Mouse (Mus musculus): ENCODE data around the gene Myrf. TPM values are rescaled to one million over a fixed set of nuclear protein-coding genes. Genes with fewer than 3 reads are reported as not detected.

The Myrf gene
- 2.1 and 2.9 TPM in 2 replicates for polyA plus RNA-seq (2016; fragmentation: Nextera tagmentation; extraction: Ambion mirVana)

DNA sequence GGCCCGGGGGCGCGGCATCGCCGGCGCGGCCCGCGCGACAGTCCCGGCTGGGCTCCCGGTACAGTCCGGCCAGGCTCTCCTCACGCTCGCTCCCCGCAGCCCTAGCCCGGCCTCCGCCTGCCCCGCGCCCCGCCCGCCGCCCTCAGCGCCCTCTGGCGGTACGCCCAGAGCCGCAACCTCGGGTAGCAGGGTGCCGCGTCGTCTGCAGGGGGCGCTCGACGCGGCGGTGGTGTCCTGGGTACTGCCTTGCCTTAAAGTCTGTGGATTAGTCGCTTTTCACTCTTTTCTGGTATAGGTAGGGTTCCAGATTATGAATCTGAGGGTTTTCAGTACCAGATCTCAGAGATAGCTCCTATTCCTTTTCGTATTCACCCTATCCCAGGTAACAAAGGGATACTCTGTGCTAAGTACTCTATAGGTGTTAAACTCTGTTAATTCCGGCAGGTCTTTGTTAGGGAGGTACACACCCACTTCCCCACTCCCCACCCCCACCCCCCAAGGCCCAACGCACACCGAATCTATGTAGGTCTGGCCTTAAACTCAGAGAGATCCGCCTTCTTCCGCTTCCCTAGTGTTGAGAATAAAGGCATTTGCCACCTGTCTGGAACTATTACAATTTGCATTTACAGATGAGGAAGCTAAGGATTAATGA, at the start of gene Myrf:
Gene Myrf (minus strand): TSS at position 95 of the 652 bp plus-strand sequence.
- H3K27me3 ChIP-seq (ENCODE audit: poor library complexity, severe bottlenecking), result peaks cover 30% of the 10 kb centered on the region
- peak within 1 kb of the TSS; percentile 61 for H3K4me3 ChIP-seq
- peak; percentile 81 for DNase-seq (ENCODE audit: extremely low spot score, low spot score)
- H3K27ac ChIP-seq, result peak within 1 kb of the TSS; percentile 84
- H3K9me3 ChIP-seq, result no peaks in the 10 kb centered on the region
- 7% methylated on average over 39 of the region's 43 CpGs for WGBS
- peaks cover 35% of the 10 kb centered on the region for H3K4me1 ChIP-seq
- no peaks in the 10 kb centered on the region for H3K36me3 ChIP-seq (replicated peaks)

DNA sequence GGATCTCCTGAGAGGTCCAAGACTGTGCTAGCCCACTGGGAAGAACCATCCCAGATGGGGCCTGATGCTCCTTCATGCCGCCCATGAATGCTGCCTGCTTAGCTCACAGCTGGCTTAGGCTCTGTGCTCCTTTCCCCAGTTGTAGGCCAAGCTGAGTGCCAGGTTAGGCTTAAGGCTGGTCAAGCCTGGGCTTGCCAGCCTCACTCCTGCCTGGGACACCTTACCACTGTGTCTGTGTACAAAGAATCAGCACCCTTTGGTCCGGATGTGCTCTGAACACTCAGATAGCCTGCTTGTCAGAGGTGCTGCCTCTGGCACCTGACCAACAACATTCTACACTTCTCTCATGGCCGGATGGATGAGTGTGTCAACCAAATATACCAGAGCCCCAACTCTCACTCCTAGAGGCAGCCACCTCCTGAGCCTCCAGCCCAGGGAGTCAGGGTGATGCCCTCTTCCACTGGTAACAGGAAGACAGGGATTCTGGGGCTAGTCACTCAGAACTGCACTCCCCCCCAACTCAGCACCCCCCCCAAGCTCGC, 49.1 kb upstream of the Myrf start:
- no peaks in the 10 kb centered on the region for H3K36me3 ChIP-seq (replicated peaks)
- H3K27ac ChIP-seq, result peak overlapping the region; percentile 73
- no peak overlapping the region for H3K4me3 ChIP-seq
- peaks cover 42% of the 10 kb centered on the region for H3K4me1 ChIP-seq
- DNase-seq (ENCODE audit: extremely low spot score, low spot score), result no peak
- WGBS, result 74% methylated on average over 4 of the region's 4 CpGs
- no peaks in the 10 kb centered on the region for H3K9me3 ChIP-seq
- H3K27me3 ChIP-seq (ENCODE audit: poor library complexity, severe bottlenecking), result no peaks in the 10 kb centered on the region

DNA sequence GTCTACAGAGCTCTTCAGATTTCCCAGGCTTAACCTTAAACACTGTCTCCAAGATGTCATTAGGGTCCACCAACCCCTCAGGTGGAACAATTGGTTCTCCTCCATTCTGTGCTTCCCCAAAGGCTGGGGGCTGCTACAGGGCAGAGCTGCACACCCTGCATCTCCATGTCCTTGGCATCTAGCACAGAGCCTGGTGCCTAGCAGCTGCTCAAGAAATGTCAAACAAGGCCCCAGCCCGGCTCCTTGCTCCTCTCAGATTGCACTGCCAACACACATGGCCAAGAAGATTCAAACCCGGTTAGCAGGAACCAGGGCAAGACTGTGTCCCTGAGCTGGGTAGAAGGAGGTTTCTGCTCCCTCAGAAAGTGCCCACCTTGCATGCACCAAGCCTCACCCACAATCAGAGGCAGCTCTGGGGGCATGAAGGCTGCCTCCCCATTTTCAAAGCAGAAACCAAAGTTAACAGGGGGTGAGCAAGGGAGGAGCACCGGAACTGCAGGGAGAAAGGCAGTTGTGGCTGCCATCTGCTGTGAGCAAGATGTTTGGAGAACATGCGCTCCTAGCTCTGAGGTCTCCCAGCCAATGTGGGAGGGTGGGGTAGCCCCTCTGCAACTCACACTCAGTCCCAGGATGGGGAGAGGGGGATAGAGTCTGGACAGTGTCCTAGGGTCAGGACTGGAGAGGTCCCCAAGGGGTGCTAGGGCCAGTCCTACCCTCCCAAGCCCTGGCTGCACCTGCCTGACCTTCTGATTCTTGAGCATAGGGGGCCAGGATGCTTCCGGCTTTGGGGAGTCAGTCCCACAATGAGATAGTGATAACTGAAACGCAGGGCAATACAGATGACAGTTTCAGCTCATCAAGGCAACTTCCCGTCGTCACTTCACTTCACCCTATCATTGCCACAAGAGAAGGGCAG, 47.8 kb upstream of the Myrf start:
- H3K4me1 ChIP-seq, result peaks cover 36% of the 10 kb centered on the region

DNA sequence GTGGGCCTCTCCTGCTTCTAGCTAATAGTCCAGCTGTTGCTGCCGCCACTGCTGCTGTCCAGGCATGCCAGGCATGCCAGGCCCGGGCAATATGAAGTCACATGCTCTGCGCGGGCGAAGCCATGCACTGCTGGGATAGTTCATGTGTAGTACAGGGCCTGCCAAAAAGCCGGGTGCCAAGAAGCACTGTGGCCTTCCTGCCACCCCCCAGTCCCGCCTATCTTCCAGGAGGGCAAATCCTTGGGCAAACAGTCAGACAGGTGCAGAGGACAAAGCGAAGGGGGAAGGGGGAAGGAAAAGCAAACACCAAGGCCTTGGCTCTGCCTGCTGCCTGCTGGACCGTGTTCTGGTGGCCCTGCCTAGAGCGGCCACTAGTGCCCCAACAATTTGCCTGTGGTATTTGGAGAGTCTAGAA, 45.9 kb upstream of the Myrf start:
- H3K36me3 ChIP-seq (replicated peaks), result no peaks in the 10 kb centered on the region

More for the DNA sequence above, 47.8 kb upstream of the Myrf start:
- H3K27ac ChIP-seq, result 0 out of 2 replicates have a peak overlapping the region, but pooled peaks have one; percentile 27
- no peak for DNase-seq (ENCODE audit: extremely low spot score, low spot score)
- WGBS, result 90% methylated on average over 8 of the region's 8 CpGs
- no peak overlapping the region for H3K4me3 ChIP-seq
- H3K9me3 ChIP-seq, result no peaks in the 10 kb centered on the region
- H3K36me3 ChIP-seq (replicated peaks), result no peaks in the 10 kb centered on the region
- H3K27me3 ChIP-seq (ENCODE audit: poor library complexity, severe bottlenecking), result no peaks in the 10 kb centered on the region

DNA sequence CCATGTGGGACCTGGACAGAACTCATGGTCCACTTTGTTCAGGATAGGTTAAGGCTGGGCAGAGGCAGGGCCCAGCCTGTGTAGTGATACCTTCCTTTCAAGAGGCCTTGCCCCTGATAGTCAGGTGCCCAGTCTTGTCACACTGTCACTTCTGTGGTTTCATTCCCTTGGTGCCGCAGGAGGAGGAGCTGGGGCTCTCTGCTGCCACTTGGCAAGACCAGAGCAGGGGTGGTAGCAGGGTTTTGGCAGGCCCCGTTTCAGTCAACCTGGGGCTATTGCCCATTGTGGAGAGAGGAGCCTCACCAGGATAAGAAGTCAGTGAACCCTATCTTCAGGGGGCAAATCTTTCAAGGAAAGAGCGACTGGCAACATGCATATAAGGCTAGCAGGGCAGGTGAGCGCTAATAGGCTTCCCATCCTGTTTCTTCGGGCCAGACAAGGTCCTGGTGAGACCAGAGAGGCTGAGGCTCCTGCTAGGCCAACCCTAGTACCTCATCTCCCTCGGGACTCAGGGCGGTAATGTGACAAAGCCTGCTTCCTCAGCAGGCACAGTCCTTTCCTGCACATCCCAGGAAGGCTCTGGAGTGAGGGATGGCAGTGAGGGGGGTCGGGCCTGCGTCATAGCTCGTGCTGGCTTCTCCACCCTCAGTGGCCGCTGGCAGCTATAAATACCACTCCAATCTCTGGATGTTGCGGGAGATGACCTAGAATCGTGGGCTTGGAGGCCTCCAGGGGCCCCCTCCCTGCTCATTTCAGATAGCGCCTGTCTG, 40.4 kb upstream of the Myrf start:
- Histone ChIP-seq H3K4me3 (no peak overlapping the region), H3K4me1 (peaks cover 48% of the 10 kb centered on the region), H3K36me3 (replicated peaks) (no peaks in the 10 kb centered on the region), H3K27me3 (ENCODE audit: poor library complexity, severe bottlenecking) (peaks cover 55% of the 10 kb centered on the region), H3K27ac (no peak overlapping the region; the same call in 1 of the 2 replicates), H3K9me3 (no peaks in the 10 kb centered on the region)
- 82% methylated on average over 14 of the region's 14 CpGs for WGBS
- no peak for DNase-seq (ENCODE audit: extremely low spot score, low spot score)

More for the DNA sequence above, 45.9 kb upstream of the Myrf start:
- WGBS, result 77% methylated on average over 10 of the region's 10 CpGs
- no peak for DNase-seq (ENCODE audit: extremely low spot score, low spot score)
- H3K27me3 ChIP-seq (ENCODE audit: poor library complexity, severe bottlenecking), result peaks cover 7% of the 10 kb centered on the region; the same call in 1 of the 2 replicates
- H3K27ac ChIP-seq, result peak overlapping the region; percentile 56
- no peak overlapping the region for H3K4me3 ChIP-seq
- H3K4me1 ChIP-seq, result peaks cover 36% of the 10 kb centered on the region
- no peaks in the 10 kb centered on the region for H3K9me3 ChIP-seq

DNA sequence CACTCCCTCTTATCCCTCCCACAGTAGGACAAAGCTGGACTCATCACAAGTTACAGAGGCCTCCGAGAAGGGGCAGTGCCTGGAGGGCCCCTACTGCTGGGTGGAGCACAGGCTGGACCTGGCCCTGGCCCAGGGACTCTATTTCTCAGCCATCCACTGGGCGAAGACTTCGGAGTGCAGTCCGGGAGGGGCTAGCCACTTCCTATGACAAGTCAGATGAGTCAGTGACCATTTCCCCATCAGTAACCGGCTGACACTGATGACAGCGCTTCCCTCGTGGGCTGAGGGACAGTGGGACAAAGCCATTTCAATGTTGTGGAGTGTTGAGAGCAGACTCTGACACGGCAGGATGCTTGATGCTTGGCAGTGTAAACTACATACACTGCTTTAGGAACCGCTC, 39.1 kb upstream of the Myrf start:
- DNase-seq (ENCODE audit: extremely low spot score, low spot score), result no peak
- Histone ChIP-seq H3K27me3 (ENCODE audit: poor library complexity, severe bottlenecking) (peaks cover 65% of the 10 kb centered on the region), H3K36me3 (replicated peaks) (no peaks in the 10 kb centered on the region), H3K27ac (no peak overlapping the region), H3K9me3 (no peaks in the 10 kb centered on the region), H3K4me1 (peaks cover 45% of the 10 kb centered on the region), H3K4me3 (no peak overlapping the region)
- WGBS, result 88% methylated on average over 9 of the region's 9 CpGs

DNA sequence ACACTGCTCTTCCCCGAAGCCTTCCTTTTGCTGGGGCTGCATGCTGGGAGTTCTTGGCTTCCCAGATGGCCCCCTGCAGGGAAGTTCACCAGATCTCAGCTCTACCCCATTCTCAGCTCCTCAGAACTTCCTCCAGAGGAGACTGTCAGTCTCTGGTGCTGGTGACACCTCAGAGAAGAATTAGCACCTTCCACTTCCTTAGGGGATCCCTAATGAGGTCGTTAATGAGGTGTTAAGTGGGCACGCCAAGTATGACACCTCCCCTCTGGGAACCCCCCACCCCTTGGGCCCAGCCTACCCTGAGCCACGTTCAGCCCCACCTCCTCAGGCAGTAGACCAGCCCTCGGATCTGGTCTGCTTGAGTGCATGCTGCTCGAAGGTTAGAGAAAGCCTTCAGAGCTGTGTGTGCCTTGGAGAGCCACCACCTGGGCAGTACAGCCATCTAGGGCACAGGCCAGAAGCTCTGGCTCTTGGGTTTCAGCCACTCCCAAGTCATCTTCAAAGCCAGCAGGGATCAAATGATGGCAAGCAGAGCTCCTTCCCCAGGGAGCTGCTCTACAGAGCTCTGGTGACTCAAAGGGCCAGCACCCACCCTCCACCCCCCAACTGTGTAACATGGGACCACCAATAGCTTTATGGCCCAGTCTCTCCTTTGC, 38.2 kb upstream of the Myrf start:
- no peaks in the 10 kb centered on the region for H3K9me3 ChIP-seq
- H3K4me1 ChIP-seq, result peaks cover 53% of the 10 kb centered on the region
- H3K36me3 ChIP-seq (replicated peaks), result no peaks in the 10 kb centered on the region
- 28% methylated on average over 6 of the region's 6 CpGs for WGBS
- no peak overlapping the region for H3K4me3 ChIP-seq
- H3K27ac ChIP-seq, result no peak overlapping the region
- H3K27me3 ChIP-seq (ENCODE audit: poor library complexity, severe bottlenecking), result peaks cover 65% of the 10 kb centered on the region
- DNase-seq (ENCODE audit: extremely low spot score, low spot score), result no peak

DNA sequence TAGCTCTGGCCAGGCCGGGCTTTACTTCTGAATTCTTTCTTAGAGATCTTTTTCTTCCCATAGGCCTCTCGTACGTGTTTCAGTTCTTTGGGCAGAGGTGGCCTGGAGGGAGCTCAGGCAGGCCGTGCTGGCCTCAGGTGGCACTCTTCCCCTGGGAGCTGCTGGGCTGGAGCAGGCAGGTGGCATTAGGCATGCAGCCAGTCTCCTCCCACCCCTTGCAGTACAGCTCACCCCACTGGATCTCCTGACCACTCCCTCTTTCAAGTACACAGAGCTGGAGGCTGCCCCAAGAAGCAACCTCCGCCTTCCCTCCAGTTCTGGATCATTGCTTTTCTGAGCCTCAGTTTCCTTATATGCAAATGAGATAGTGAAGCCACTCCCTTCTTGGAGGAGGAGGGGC, 37.2 kb upstream of the Myrf start:
- Histone ChIP-seq H3K4me1 (peaks cover 63% of the 10 kb centered on the region), H3K27me3 (ENCODE audit: poor library complexity, severe bottlenecking) (peaks cover 65% of the 10 kb centered on the region)
- no peak for DNase-seq (ENCODE audit: extremely low spot score, low spot score)

DNA sequence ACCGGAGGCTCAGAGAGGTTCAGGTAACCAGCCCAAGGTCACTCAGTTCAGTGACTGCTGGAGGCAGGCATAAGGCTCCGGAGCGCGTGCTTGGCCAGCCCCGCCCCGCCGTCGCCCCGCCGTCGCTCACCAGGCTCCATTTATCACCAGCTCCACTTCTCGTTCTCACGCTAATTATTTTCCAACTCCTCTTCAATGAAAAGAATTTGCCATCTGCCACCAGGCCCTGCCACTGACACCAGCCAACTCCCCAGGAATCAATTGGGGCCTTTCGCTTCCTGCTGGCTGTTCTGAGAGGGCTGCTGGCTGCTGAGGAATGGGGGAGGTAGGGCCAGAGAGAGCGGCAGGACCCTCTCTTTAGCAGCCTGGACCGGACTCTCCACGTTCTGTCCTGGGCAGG, 36.8 kb upstream of the Myrf start:
- peak overlapping the region; percentile 26 for H3K4me3 ChIP-seq

More for the DNA sequence above, 37.2 kb upstream of the Myrf start:
- Histone ChIP-seq H3K36me3 (replicated peaks) (no peaks in the 10 kb centered on the region), H3K4me3 (peak overlapping the region; percentile 26), H3K27ac (peak overlapping the region; percentile 74), H3K9me3 (no peaks in the 10 kb centered on the region)
- WGBS, result 9% methylated on average over 5 of the region's 5 CpGs

DNA sequence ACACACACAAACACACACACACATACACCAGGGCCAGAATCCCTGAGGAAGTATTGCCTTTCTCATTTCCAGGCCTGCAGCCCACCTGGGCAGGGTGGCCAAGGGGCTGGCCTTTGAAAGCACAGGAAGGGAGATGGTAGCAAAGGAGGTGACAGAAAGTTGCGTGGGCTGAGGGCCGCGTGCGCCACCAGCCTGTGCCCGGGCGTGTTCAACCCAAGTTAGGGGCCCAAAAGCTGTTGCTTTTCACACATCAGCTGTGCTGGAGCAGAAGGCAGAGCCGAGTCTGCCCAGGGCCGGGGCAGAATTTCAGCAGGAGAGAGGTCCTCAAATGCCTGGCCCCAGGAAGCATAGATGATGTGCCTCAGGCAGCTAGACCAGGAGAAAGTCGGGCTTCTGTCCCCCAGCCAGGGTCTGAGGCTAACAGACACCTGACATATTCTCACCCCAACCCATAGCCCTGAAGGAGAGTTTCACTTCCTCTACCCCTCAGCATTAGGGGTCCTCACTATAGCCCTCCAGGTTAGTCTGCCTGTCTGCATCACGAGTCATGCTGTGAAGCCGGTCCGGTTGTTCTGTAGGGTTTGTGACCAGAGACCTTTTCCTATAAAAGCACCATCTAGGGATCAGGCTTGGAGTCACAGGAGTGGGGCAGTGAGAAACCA, 36.1 kb upstream of the Myrf start:
- Histone ChIP-seq H3K4me1 (peaks cover 70% of the 10 kb centered on the region), H3K36me3 (replicated peaks) (no peaks in the 10 kb centered on the region), H3K27ac (peak overlapping the region; percentile 74; the same call in 1 of the 2 replicates), H3K9me3 (no peaks in the 10 kb centered on the region), H3K4me3 (no peak overlapping the region), H3K27me3 (ENCODE audit: poor library complexity, severe bottlenecking) (peaks cover 64% of the 10 kb centered on the region)
- WGBS, result 73% methylated on average over 12 of the region's 12 CpGs
- no peak for DNase-seq (ENCODE audit: extremely low spot score, low spot score)

More for the DNA sequence above, 36.8 kb upstream of the Myrf start:
- Histone ChIP-seq H3K4me1 (peaks cover 67% of the 10 kb centered on the region), H3K9me3 (no peaks in the 10 kb centered on the region), H3K36me3 (replicated peaks) (no peaks in the 10 kb centered on the region), H3K27ac (peak overlapping the region; percentile 74), H3K27me3 (ENCODE audit: poor library complexity, severe bottlenecking) (peaks cover 66% of the 10 kb centered on the region)
- WGBS, result 3% methylated on average over 17 of the region's 17 CpGs
- peak; percentile 39 for DNase-seq (ENCODE audit: extremely low spot score, low spot score)

DNA sequence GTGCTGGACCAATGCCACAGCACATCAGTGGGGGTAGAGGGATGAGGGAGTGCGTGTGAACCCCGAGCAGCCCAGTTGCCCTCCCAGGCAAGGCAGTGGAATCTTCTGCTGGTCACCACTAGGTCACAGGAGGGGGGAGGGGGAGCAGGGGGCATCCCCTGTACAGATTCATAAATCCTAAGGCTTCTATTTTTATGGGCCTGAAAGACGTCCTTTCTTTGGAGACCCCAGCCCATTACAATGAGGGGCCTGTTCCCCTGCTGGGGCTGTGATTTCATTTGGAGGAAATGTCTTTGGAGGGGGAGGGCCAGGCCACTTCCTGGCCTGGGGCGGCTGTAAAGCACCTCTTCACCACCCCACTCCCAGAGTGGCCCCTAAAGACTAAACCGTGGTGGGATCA, 33.5 kb upstream of the Myrf start:
- no peaks in the 10 kb centered on the region for H3K36me3 ChIP-seq (replicated peaks)
- peaks cover 48% of the 10 kb centered on the region for H3K27me3 ChIP-seq (ENCODE audit: poor library complexity, severe bottlenecking)
- 24% methylated on average over 5 of the region's 5 CpGs for WGBS
- peak overlapping the region; percentile 75 for H3K27ac ChIP-seq
- peaks cover 67% of the 10 kb centered on the region for H3K4me1 ChIP-seq
- no peaks in the 10 kb centered on the region for H3K9me3 ChIP-seq
- DNase-seq (ENCODE audit: extremely low spot score, low spot score), result no peak
- no peak overlapping the region for H3K4me3 ChIP-seq

Data from forebrain, embryonic 10.5 days (tissue).